Mouse (Mus musculus): ENCODE measurements at regions not wholly inside any gene's neighbourhood (a gene's known extent, or its start where the extent isn't known, plus 50 kb on each side); places are given as distances from the start of the nearest gene placed in this dataset.

DNA sequence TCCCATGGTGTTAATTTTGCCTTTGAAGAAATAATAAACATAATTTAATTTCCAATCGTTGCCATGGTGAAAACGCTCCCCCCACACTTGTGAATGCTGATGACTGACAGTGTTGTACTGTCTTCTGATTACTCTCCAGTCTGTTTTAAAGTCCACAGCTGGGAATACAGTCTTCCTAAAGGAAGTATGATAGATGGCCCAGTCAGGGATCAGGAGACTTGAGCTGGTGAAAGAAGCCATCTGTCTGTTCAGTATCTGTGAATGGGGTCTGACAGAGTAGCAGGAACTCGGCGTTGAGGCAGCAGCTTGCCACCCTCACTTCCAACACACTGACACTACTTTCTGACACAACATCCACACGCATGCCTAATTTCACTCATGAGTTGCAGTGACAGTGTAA is 751.2 kb downstream of the Fat4 start:
- no peak for TF ChIP-seq TCF12 (IDR thresholded peaks at IDR 0.05; ENCODE audit: low read depth, low read length)
- no peak for TF ChIP-seq POLR2A (IDR thresholded peaks at IDR 0.05; ENCODE audit: low read depth, low read length)
- TF ChIP-seq UBTF (IDR thresholded peaks at IDR 0.05; ENCODE audit: low read depth, low read length) = no peak
- no peak for TF ChIP-seq CTCF (conservative IDR thresholded peaks at IDR 0.05 in 1 of 2, IDR thresholded peaks at IDR 0.05 in 1 of 2; ENCODE audit: low read depth in 2 of 2, low read length in 2 of 2)
- TF ChIP-seq EP300 (IDR thresholded peaks at IDR 0.05; ENCODE audit: low read length) = no peak
- no peak for TF ChIP-seq ZNF384 (IDR thresholded peaks at IDR 0.05; ENCODE audit: low read depth, low read length)
